Mouse (Mus musculus) kidney, adult 11 months (tissue): ENCODE results near the gene Ssxb2.
"Not testable (repeated sequence)": the region's sequence is repeated elsewhere in the genome, so short reads cannot be mapped to it uniquely, and the experiment has no call there.

Experiments used
- DNase-seq: peaks from one replicate; pipeline ENCODE4 v3.0.0; 2022

Gene Ssxb2

DNA sequence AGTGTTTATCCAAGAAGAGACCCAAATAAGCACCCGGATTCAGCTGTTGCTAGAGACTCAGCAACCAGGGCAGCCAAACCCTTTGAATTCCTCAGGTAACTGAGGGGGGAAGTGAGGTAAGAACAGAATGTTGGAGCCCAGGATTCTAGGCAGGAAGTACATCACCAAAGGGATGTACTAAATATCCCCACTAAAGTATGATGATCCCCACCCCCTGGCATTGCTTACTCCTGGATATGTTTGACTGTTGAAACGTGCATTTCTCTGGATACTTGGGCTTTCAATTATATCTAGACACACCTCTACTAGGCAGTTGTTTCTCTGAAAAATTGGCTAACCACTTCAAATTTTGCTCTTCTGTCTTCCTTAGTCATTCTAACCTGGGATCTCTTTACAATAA lies at the start of gene Ssxb2:
Gene Ssxb2, minus strand, starts transcription at position 101 of the 400 bp plus-strand sequence.
- not testable (repeated sequence) for DNase-seq

DNA sequence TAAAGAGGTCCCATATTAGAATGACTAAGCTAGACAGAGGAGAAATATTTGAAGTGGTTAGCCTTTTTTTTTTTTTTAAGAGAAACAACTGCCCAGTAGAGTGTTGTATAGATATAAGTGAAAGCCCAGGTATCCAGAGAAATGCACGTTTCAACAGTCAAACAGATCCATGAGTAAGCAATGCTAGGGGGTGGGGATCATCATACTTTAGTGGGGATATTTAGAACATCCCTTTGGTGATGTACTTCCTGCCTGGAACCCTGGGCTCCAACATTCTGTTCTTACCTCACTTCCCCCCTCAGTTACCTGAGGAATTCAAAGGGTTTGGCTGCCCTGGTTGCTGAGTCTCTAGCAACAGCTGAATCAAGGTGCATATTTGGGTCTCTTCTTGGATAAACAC lies 48.5 kb downstream of the Ssxb2 start, which contains the start of gene Ssxb1:
Gene Ssxb1, plus strand, starts transcription at position 301 of the 400 bp plus-strand sequence.
- not testable (repeated sequence) for DNase-seq
